Mouse (Mus musculus) adrenal gland, adult 10 weeks (tissue): Measurements from ENCODE around the gene Birc6. TPM values are rescaled to one million over a fixed set of nuclear protein-coding genes. Genes with fewer than 3 reads are reported as not detected.

Experiments
- polyA plus RNA-seq: library from polyadenylated mRNA; stranded (reverse); fragments of 350-450 nt; fragmentation: Illumina TruSeq; extraction: RNeasy Lipid Tissue Mini Kit (QIAGEN cat#74804); gene quantifications from one replicate; pipeline ENCODE4 v1.2.3, GENCODE M21; 2014; ENCODE audit warnings: low read depth, low replicate concordance

The Birc6 gene
- 192 TPM for polyA plus RNA-seq

DNA sequence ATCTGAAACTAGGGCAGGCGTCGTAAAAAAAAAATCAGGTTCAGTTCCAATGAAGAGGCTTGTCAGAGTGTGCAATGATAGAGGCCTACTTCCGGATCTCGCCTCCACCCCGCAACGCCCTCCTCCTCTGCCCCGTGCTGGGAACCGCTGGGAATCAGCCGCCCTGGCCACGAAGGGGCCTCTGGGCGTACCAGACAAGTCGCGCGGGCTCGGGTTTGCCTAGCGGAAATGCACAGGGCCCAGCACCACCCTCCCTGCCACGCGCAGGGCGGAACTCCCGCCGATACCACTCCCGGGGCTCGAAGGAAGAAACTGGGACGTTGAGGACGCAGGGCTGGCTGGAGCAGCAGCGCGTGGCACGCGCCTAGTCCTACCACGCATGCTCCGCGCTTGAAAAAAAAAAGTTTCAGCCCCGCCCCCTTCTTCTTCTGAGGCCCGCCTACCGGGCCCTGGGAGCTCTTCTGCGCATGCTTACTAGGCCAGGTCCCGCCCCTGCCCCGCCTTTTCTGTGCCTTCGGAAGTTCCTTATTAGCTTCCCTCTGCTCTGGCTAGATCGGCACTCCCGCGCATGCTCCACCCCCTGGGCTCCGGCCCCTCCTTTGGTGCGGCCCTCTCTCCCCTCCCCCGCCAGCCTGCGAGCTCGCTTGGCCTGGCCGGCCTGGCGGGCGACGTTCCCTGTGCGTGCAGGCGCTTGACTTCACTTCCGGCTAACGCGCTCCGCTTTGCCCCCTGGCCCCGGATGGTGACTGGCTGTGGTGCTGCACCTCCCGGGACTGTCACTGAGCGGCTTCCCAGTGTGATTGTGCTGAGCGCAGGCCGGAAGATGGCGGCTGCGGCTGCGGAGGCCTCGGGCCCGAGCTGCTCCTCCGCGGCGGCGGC lies at the start of gene Birc6:
Birc6 (plus strand) TSS at position 567 of the 879 bp plus-strand sequence.

DNA sequence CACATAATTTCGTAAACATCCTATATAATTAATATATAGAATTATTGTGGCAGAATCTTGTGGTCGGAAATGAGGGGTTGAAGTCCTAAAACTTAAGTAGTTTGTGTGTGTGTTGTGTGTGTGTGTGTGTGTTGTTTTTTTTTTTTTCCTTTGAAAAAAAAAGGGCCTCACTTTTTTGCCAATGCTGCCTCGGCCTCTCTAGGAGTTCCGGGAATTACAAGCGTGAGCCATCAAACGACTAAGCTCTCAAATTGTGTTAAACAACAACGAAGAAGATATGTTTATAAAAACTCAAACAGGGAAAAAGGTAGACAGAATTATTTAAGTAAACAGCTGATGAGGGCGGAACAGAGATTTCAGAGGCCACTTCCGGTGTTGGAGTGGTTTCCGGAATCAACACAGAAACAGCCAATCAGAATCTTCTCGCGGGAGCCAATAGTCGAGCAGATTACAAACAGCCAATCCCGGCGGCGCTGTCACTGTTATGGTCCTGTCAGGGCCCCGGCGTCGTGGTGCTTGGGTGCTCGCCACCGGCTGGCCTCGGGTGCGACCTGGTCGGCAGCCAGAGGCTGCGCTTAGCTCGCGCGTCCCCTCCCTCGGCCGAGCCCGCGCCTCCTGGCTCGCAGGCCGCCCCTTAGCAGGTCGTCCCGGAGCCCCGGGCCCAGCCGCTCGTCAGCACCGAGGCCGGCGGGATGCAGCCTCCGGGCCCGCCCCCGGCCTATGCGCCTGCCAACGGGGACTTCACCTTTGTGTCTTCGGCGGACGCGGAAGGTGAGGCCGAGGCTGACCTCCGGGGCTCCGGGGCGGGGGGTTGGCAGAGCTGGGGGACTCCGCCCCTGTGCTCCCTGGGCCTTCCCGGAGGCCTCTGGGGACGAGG lies 38.8 kb upstream of the Birc6 start, which contains the start of gene Yipf4:
Yipf4 (plus strand) TSS at position 470 of the 877 bp plus-strand sequence.

DNA sequence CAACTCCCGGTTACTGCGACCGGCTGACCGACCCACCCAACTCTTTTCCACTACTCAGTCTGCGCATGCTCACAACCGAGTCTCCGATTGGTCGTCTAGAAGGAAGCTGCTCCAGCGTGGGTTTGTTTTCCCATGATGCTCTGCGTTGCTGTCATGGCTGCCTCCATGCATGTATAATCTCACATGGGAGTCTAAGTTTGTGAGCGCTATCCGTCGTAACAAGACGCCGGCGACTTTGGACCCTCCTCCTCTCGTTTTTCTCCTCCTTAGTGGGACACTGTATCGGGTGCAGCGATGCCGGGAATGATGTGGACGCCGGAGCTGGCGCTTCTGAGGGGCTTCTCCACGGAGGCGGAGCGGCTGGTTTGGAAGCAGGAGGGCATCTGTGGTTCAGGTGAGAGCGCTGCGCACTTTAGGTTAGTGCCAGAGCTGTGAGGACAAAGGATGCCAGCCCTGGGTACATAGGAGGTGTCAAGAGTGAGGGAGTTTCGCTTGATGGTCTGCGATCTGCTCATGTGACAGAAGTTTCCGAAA lies 189.6 kb downstream of the Birc6 start, which contains the start of gene Ttc27:
Ttc27 (plus strand) TSS at position 115 of the 534 bp plus-strand sequence.

Other genes with a start within 250 kb of the Birc6 start
- 301 TPM for gene Memo1, start 232.8 kb upstream of the Birc6 start, polyA plus RNA-seq
- gene Dpy30, start 204.4 kb upstream of the Birc6 start, polyA plus RNA-seq, result 136 TPM
- gene Spast, start 189.3 kb upstream of the Birc6 start, polyA plus RNA-seq, result 51.5 TPM
- gene Slc30a6, start 132.7 kb upstream of the Birc6 start, polyA plus RNA-seq, result 35.0 TPM
- 0.52 TPM for gene Nlrc4, start 69.2 kb upstream of the Birc6 start, polyA plus RNA-seq
- 426 TPM for gene Yipf4, start 38.8 kb upstream of the Birc6 start, polyA plus RNA-seq
- gene Ttc27, start 189.4 kb downstream of the Birc6 start, polyA plus RNA-seq, result 12.8 TPM